Mouse (Mus musculus): ENCODE measurements at regions not wholly inside any gene's neighbourhood (a gene's known extent, or its start where the extent isn't known, plus 50 kb on each side); places are given as distances from the start of the nearest gene placed in this dataset.

- DNase-seq: peak; percentile 13
Measured at GRCm38 (mm10) chr2:160421216-160421911, 54.5 kb upstream of the Mafb start.

GRCm38 (mm10) chr2:160424491-160424890 lies 57.6 kb upstream of the Mafb start:
- DNase-seq: no peak

- no peak for DNase-seq
Measured at GRCm38 (mm10) chr2:160427431-160427830, 60.6 kb upstream of the Mafb start.

GRCm38 (mm10) chr2:160433252-160433651 lies 66.4 kb upstream of the Mafb start:
- peak; percentile 86 for DNase-seq

- DNase-seq: no peak
Measured at GRCm38 (mm10) chr2:160434701-160435100, 67.8 kb upstream of the Mafb start.

- DNase-seq: no peak
Measured at GRCm38 (mm10) chr2:160435622-160436021, 68.8 kb upstream of the Mafb start.

GRCm38 (mm10) chr2:160439028-160439427 lies 72.2 kb upstream of the Mafb start:
- DNase-seq: no peak

GRCm38 (mm10) chr2:160440236-160440635 lies 73.4 kb upstream of the Mafb start:
- no peak for DNase-seq

GRCm38 (mm10) chr2:160451057-160451456 lies 84.2 kb upstream of the Mafb start:
- DNase-seq: no peak

- peak; percentile 77 for DNase-seq
Measured at GRCm38 (mm10) chr2:160451481-160452238, 84.8 kb upstream of the Mafb start.

- DNase-seq: no peak
Measured at GRCm38 (mm10) chr2:160452239-160452530, 85.3 kb upstream of the Mafb start.

- DNase-seq: no peak
Measured at GRCm38 (mm10) chr2:160452730-160453129, 85.9 kb upstream of the Mafb start.

GRCm38 (mm10) chr2:160455617-160456016 lies 88.8 kb upstream of the Mafb start:
- DNase-seq: no peak

GRCm38 (mm10) chr2:160456681-160457080 lies 89.8 kb upstream of the Mafb start:
- DNase-seq: no peak

GRCm38 (mm10) chr2:160471561-160471960 lies 104.7 kb upstream of the Mafb start:
- no peak for DNase-seq

GRCm38 (mm10) chr2:160476181-160476580 lies 109.3 kb upstream of the Mafb start:
- DNase-seq: no peak

GRCm38 (mm10) chr2:160479240-160479639 lies 112.4 kb upstream of the Mafb start:
- DNase-seq: no peak

GRCm38 (mm10) chr2:160485097-160485496 lies 118.2 kb upstream of the Mafb start:
- no peak for DNase-seq

- DNase-seq: no peak
Measured at GRCm38 (mm10) chr2:160485515-160485914, 118.7 kb upstream of the Mafb start.

- DNase-seq: no peak
Measured at GRCm38 (mm10) chr2:160499726-160500125, 132.9 kb upstream of the Mafb start.

- no peak for DNase-seq
Measured at GRCm38 (mm10) chr2:160502901-160503300, 136.0 kb upstream of the Mafb start.

GRCm38 (mm10) chr2:160503597-160504393 lies 136.9 kb upstream of the Mafb start:
- DNase-seq: no peak

- no peak for DNase-seq
Measured at GRCm38 (mm10) chr2:160504394-160504657, 137.5 kb upstream of the Mafb start.

- no peak for DNase-seq
Measured at GRCm38 (mm10) chr2:160507371-160507770, 138.3 kb upstream of the Top1 start.
